Mouse (Mus musculus) left cerebral cortex, postnatal 36 days (tissue): Measurements from ENCODE around the gene Ctnnal1. TPM values are rescaled to one million over a fixed set of nuclear protein-coding genes. Genes with fewer than 3 reads are reported as not detected.
"Not testable (repeated sequence)": the region's sequence is repeated elsewhere in the genome, so short reads cannot be mapped to it uniquely, and the experiment has no call there.

ENCODE experiments used
- DNase-seq, 2 experiments: peaks; one replicate each; pipeline ENCODE4 v3.0.0; 2021 to 2022; ENCODE audit warnings: low spot score in 2 of 2, mixed read lengths in 1 of 2
- intact Hi-C: fragments of 180-260 bp; cut with DNase I; formaldehyde crosslinking; loops from one replicate; pipeline ENCODE4 v1.15.1; 2025
- total RNA-seq, 2 experiments: library from RNA; stranded (reverse); gene quantifications; 2 replicates each; pipeline ENCODE4 v1.2.3; 2021

Ctnnal1 gene
- total RNA-seq = 10 to 100 TPM; 14.4 to 23.7 TPM

DNA sequence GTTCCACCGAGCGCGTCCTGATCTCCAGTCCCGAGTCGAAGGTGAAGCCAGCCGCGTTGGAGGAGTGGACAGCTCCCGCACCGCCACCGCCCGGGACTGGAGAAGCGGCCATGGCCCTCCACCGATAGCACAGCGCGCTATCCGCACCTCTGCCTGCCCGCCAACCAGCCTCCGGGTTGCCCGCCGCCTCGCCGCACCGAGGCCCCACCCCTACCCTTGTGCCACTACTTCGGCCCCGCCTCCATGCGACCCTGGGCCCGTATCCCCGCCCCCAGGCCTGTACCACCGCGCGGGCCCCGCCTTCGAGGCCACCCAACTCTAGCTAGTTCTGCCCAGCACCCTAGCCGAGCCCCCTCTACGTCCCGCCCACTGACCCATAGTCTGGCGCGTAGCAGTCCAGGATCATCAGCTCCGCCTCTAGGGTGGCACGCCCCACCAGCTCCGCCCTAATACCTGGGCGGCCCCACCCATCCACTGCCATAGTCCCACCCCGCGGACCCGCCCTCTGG lies at the start of gene Ctnnal1:
Gene Ctnnal1, minus strand, starts transcription at position 186 of the 509 bp plus-strand sequence.
- intact Hi-C loops = no loop called here

GRCm38 (mm10) chr4:56914761-56915160 lies 49.8 kb upstream of the Ctnnal1 start:
- DNase-seq = no peak
- intact Hi-C loops = no loop called here

More for the DNA sequence above, at the start of gene Ctnnal1:
- DNase-seq = peak; percentile 84 to 87

GRCm38 (mm10) chr4:56914338-56914737 lies 49.4 kb upstream of the Ctnnal1 start:
- no peak for DNase-seq
- intact Hi-C loops = no loop called here

DNA sequence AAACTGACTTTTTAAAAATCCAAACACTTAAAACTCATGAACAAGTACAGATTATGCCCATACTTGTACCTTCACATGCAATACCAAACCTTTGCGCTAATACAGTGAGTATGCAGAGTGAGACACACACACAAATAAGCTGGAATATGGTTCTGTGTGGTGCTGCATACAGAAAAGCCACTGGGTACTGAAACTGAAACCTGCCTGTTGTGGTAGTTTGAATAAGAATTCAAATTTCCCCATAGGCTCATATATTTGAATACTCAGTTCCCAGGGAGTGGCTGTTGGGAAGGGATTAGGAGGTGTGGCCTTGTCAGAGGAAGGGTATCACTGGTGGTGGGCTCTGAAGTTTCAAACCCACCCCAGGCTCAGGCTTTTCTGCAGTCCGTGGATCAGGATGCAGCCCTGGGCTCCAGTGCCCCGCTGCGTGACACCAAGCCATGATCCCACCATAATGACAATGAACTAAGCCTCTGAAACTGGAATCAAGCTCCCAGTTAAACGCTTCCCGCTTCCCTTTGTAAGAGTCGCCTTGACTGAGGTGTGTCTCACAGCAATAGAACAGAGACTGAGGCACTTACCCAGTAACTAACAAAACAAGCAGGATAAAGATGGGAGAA lies 47.5 kb upstream of the Ctnnal1 start:
- intact Hi-C loops = no loop called here
- DNase-seq = no peak

GRCm38 (mm10) chr4:56909568-56909967 lies 44.6 kb upstream of the Ctnnal1 start:
- peak in 1 of 2 experiments; percentile 29 for DNase-seq
- intact Hi-C loops = no loop called here

GRCm38 (mm10) chr4:56907671-56908070 lies 42.7 kb upstream of the Ctnnal1 start:
- no peak for DNase-seq

GRCm38 (mm10) chr4:56906926-56907325 lies 41.9 kb upstream of the Ctnnal1 start:
- intact Hi-C loops = no loop called here
- DNase-seq = no peak

More at GRCm38 (mm10) chr4:56907671-56908070, 42.7 kb upstream of the Ctnnal1 start:
- intact Hi-C loops = no loop called here

GRCm38 (mm10) chr4:56905507-56905906 lies 40.5 kb upstream of the Ctnnal1 start:
- DNase-seq = no peak
- intact Hi-C loops = no loop called here

GRCm38 (mm10) chr4:56901671-56902070 lies 36.7 kb upstream of the Ctnnal1 start:
- no peak for DNase-seq
- intact Hi-C loops = no loop called here

GRCm38 (mm10) chr4:56899216-56899615 lies 34.2 kb upstream of the Ctnnal1 start:
- intact Hi-C loops = no loop called here
- DNase-seq = no peak

DNA sequence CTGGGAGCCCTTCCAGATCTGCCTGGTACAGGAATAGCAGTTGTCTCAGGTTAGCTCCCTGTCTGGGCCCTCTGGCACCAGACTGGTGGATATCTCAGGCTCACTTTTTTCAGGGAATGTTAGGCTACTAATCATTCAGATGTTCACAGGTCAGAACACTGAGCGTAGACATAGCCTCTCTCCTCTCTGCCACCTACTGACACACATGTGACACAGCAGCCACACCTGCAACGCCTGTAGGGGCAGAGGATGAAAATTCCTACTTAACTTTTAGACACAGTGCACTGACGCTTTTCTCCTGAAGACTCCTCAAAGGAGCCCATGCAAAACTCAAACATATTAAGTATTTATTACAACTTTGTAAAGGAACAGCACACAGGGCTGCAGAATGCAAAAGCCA lies 32.5 kb upstream of the Ctnnal1 start:
- intact Hi-C loops = no loop called here
- no peak for DNase-seq

GRCm38 (mm10) chr4:56894196-56894595 lies 29.2 kb upstream of the Ctnnal1 start:
- no peak for DNase-seq
- intact Hi-C loops = no loop called here

DNA sequence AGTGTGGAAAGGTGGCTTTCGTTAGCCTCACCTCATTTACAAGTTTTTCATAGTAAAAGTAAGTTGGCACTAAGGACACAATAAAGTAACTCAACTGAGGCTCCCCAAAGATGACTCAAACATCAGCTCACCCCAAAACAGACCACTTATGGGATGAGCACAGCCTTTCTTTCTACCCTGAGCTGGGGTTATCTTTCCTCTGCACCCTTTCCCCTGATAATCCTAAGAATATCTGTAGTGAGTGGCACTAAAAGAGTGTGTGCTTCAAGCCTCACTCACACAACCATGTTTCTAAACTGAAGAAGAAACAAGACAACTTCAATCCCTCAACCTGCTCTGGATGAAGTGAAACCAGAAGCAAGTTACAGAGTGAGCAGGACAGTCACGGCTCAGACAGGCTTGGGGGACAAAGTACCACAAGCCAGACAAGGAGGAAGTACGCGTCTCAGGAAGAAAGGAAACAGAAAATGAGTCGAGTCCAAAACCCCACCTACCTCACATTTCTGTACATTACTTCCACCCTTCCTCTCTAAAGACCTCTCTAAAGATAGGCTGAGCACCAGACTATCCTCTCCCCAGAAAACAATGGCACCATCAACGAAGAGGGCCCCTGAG lies 27.6 kb upstream of the Ctnnal1 start:
- intact Hi-C loops = no loop called here

DNA sequence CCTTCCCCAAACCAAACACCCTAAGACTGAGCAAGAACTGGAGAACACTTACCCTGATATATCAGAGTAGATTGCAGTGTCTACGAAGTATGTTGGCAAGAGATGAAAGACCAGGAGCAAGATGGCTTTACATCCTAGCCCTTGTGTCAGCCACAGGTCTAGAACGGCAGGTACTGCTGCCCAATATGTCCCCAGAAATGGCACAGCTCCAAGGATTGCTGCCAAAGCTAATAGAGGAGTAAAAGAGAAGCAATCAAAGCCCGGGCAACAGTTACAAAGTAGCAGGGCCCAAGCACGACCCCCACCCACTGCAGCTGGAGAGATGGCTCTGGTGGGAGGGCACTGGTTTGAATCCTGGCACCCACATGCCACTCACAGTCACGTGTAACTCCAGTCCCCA lies 23.5 kb upstream of the Ctnnal1 start:
- intact Hi-C loops = no loop called here
- no peak for DNase-seq

More for the DNA sequence above, 27.6 kb upstream of the Ctnnal1 start:
- no peak for DNase-seq

DNA sequence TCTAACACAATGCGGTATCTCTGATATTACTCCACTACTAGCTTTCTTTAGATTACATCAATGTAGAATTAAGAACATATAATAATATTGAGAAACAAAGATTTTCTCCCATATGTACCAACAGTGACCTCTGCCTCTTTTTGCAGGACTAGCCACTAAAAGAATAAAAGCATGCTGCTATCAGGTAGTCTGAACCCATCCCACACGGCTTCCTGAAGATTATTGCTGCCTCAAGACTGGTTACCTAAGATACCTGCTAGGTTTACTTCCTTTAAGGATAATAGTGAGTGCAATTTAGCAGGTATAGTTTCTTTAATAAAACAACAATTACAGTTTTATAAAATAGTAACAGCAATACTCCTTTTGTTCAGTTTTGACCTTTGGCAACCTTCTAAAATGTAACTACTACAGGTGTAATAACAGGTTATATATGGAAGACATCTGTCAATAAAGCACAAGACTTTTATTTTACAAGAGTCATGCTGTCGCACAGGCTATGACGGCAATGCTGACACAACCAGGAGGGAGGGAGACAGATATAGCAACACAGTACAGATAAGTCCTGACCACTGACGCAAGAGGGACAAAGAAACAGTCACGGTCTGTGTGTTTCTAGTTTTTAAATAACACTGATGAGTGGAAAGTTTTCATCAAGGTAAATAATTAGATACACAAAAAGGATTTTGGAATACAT lies 21.4 kb upstream of the Ctnnal1 start:
- intact Hi-C loops = no loop called here
- DNase-seq = no peak

DNA sequence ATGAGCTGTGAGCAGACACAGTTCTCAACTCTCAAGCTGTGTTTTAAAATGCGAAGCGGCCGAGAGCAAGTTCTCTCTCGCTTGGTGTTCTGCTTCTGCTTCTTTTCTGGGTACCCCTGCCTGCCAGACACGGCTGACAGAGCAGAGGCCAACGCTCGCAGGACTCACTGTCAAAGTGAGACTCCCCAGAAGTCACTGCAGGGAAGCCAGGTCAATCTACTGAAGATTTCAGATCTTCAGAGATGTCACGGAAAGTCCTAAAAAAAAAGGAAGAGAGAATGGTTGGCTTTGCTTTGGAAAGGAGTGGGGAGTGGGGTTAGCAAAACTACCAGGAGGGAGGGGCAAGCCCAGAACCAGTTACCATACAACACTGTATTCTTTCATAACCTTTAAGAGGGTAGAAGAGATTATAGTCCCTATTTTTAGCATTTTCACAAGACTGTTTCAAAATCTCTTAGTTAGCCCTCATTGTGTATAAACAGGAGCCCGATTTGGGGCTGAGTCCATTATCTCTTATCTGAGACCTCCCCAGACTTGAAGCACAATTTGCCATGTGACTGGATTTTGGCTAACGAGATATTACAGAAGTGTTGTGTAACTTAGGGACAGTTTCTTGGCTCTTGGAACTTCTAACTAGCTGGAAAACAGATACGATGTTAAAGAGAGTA lies 15.2 kb upstream of the Ctnnal1 start:
- intact Hi-C loops = no loop called here

DNA sequence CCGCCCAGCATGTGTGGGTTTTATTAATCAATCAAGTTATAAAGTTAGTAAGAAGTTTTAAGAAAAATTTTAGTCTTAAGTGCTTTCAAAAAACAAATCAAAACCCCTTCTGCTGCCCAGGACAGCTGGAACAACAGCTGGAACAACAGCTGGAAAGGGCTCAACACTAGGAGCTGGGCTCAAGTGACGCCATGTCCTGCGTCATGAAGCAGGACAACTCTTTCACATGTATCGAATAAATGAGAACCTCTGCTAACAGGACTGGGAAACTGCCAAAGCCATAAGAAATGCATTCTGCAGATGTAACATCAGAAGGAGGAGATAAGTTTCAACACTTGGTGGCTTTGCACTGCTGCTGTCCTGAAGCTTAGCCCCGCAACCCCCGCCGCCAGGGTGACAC lies 14.0 kb upstream of the Ctnnal1 start:
- intact Hi-C loops = no loop called here
- DNase-seq = no peak

More for the DNA sequence above, 15.2 kb upstream of the Ctnnal1 start:
- DNase-seq = no peak

- intact Hi-C loops, DNase-seq: not testable (repeated sequence)
Measured at GRCm38 (mm10) chr4:56870541-56870940, 5.6 kb upstream of the Ctnnal1 start.

DNA sequence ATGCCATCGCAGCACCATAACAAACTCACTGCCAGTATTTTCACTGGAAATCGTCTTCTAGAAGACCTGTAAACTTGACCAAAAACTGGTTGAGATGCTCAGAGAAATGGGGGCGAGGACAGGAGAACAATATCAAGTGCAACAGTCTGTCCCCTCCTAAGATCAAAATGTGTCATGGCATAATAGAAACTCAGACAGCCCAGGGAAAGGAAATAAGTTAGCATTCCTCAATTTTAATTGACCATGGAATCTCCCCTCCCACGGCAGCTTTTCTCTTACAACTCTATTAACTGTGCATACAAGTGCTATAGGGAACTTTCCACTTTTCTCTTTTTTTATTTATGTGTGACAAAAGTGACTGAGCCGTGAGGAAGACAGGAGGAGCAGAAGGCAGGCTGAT lies 2.8 kb upstream of the Ctnnal1 start:
- intact Hi-C loops = no loop called here
- DNase-seq = no peak

GRCm38 (mm10) chr4:56865971-56866370 lies 983 bp upstream of the Ctnnal1 start:
- DNase-seq = no peak
- intact Hi-C loops = no loop called here
